Mouse (Mus musculus) testis, adult 2 months (tissue): ENCODE measurements at regions not wholly inside any gene's neighbourhood (a gene's known extent, or its start where the extent isn't known, plus 50 kb on each side); places are given as distances from the start of the nearest gene placed in this dataset.

Experiments
- CTCF ChIP-seq: fragments of 200-500 bp; IDR thresholded peaks from 2 replicates; pipeline ENCODE4 v1.5.1; 2012; ENCODE audit warnings: low read depth, mild to moderate bottlenecking, inconsistent platforms, low read length, moderate library complexity; ENCODE audit not compliant: control insufficient read depth, insufficient read depth, insufficient replicate concordance
- POLR2A ChIP-seq: fragments of 200-500 bp; IDR thresholded peaks from 2 replicates; pipeline ENCODE4 v1.6.1; 2012; ENCODE audit warnings: low read depth, mild to moderate bottlenecking, inconsistent platforms, low read length, moderate library complexity; ENCODE audit not compliant: control insufficient read depth

GRCm38 (mm10) chr5:111929180-111929990 lies 195.7 kb downstream of the Gm26897 start:
- TF ChIP-seq POLR2A (no peak), CTCF (no peak)
